Mouse (Mus musculus) bone marrow, adult 2 months (tissue): Measurements from ENCODE around the gene Nav1. TPM values are rescaled to one million over a fixed set of nuclear protein-coding genes. Genes with fewer than 3 reads are reported as not detected.

Experiments used
- H3K27ac ChIP-seq: fragments of 200-500 bp; 2 replicates; pipeline ENCODE4 v1.5.1; 2012; ENCODE audit warnings: low read depth, mild to moderate bottlenecking, control low read depth, inconsistent platforms, low read length; ENCODE audit not compliant: control insufficient read depth, poor library complexity, insufficient read depth
- H3K4me1 ChIP-seq: fragments of 200-500 bp; 2 replicates; pipeline ENCODE4 v1.6.1; 2011; ENCODE audit warnings: low read length; ENCODE audit not compliant: control insufficient read depth, insufficient read depth
- H3K4me3 ChIP-seq: fragments of 200-500 bp; replicated peaks from 2 replicates; pipeline ENCODE3; 2011; ENCODE audit warnings: mild to moderate bottlenecking, low read depth, low read length, control low read depth; ENCODE audit not compliant: control insufficient read depth
- CTCF ChIP-seq: fragments of 200-500 bp; IDR thresholded peaks from 2 replicates; pipeline ENCODE4 v1.5.1; 2011; ENCODE audit warnings: low read length, control low read depth; ENCODE audit not compliant: control insufficient read depth, insufficient read depth
- POLR2A ChIP-seq: fragments of 200-500 bp; IDR thresholded peaks from 2 replicates; pipeline ENCODE4 v1.6.1; 2011; ENCODE audit warnings: low read depth, mild to moderate bottlenecking, control low read depth, low read length, borderline replicate concordance; ENCODE audit not compliant: control insufficient read depth
- WGBS: fragments of 180-500 bp; shearing (Covaris S2); methylation state at CpG from one replicate; pipeline ENCODE4 v1.1.7; 2018; 5-methylcytosine and 5-hydroxymethylcytosine counted together
- polyA plus RNA-seq: library from polyadenylated mRNA; stranded (reverse); fragments of >200 nt; gene quantifications from 2 replicates; pipeline ENCODE4 v1.2.4, GENCODE M21; 2011; ENCODE audit warnings: low replicate concordance; ENCODE audit not compliant: missing spikeins, insufficient read depth, insufficient read length

The Nav1 gene
- polyA plus RNA-seq, 1 experiment, result 22.7 TPM

- Histone ChIP-seq H3K4me1 (no peaks in the 10 kb centered on the region), H3K27ac (no peak overlapping the region), H3K4me3 (no peak overlapping the region)
- TF ChIP-seq POLR2A, result no peak
- no peak for TF ChIP-seq CTCF
- WGBS, result 74% methylated on average over 21 of the region's 21 CpGs
Measured at GRCm38 (mm10) chr1:135583678-135584515, 23.2 kb downstream of the Nav1 start.

GRCm38 (mm10) chr1:135583081-135583677 is 23.9 kb downstream of the Nav1 start:
- Histone ChIP-seq H3K4me1 (no peaks in the 10 kb centered on the region), H3K4me3 (no peak overlapping the region), H3K27ac (no peak overlapping the region)
- TF ChIP-seq POLR2A, result no peak
- no peak for TF ChIP-seq CTCF
- 77% methylated on average over 15 of the region's 15 CpGs for WGBS

GRCm38 (mm10) chr1:135581001-135581400 is 26.1 kb downstream of the Nav1 start:
- WGBS, result 79% methylated on average over 8 of the region's 8 CpGs
- Histone ChIP-seq H3K4me3 (no peak overlapping the region), H3K27ac (no peak overlapping the region), H3K4me1 (no peaks in the 10 kb centered on the region)
- TF ChIP-seq POLR2A, result no peak
- TF ChIP-seq CTCF, result no peak

- no peak for TF ChIP-seq CTCF
- no peak for TF ChIP-seq POLR2A
- 76% methylated on average over 3 of the region's 3 CpGs for WGBS
- no peak overlapping the region for H3K27ac ChIP-seq
- no peaks in the 10 kb centered on the region for H3K4me1 ChIP-seq
- no peak overlapping the region for H3K4me3 ChIP-seq
Measured at GRCm38 (mm10) chr1:135579111-135579510, 28.0 kb downstream of the Nav1 start.

GRCm38 (mm10) chr1:135577793-135578192 is 29.3 kb downstream of the Nav1 start:
- WGBS, result 53% methylated on average over 2 of the region's 2 CpGs
- TF ChIP-seq CTCF (no peak), POLR2A (no peak)
- Histone ChIP-seq H3K4me3 (no peak overlapping the region), H3K4me1 (no peaks in the 10 kb centered on the region), H3K27ac (no peak overlapping the region)

GRCm38 (mm10) chr1:135575393-135575792 is 31.7 kb downstream of the Nav1 start:
- H3K27ac ChIP-seq, result no peak overlapping the region
- 83% methylated on average over 1 of the region's 1 CpGs for WGBS
- no peaks in the 10 kb centered on the region for H3K4me1 ChIP-seq
- no peak overlapping the region for H3K4me3 ChIP-seq
- TF ChIP-seq POLR2A, result no peak
- no peak for TF ChIP-seq CTCF

GRCm38 (mm10) chr1:135574451-135575208 is 32.5 kb downstream of the Nav1 start:
- no peaks in the 10 kb centered on the region for H3K4me1 ChIP-seq
- no peak for TF ChIP-seq CTCF
- TF ChIP-seq POLR2A, result no peak
- no peak overlapping the region for H3K27ac ChIP-seq
- WGBS, result 80% methylated on average over 4 of the region's 4 CpGs
- H3K4me3 ChIP-seq, result no peak overlapping the region
